Mouse (Mus musculus) natural killer cell, adult 2 months (primary cell): ENCODE results near the gene Anxa9.

Source experiments
- DNase-seq, 2 experiments: peaks; one replicate each; pipeline ENCODE4 v3.0.0; 2022; ENCODE audit warnings: low spot score in 2 of 2

The Anxa9 gene

DNA sequence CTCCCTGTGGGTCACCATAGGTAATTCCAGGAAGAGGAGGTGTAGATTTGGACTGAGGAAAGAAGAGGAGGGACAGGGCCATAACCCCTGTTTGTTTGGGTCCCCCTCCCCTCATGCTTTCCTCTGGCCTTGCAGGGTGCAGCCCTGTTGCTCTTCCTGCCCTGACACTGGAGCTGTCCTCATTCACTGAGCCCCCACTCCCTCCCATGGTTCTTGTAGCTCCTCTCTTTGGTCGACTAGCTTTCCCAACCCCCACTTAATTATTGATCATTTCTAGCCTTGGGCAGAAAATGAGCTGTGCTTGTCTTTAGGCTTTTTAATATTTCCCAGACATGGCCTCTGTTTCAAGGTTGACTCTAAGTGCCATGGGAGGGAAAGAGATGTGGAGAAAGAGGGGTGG is 22.9 kb downstream of the Anxa9 start:
- no peak for DNase-seq

DNA sequence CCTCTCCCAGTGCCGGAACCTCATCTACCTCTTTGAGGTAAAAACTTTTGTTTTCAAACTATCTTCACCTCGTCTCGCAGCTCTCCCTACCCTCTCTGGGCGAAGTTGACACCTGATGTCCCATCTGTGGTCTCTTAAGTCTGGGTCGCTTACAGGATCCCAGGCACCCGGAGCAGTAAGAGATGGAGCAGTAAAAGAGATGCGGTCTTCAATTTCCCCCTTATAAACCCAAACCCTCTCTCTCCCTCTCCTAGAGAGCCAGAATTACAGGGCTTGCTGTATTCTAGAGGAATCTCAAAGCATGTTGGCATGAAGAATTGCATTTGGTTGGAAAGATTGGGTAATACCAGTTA is 23.4 kb downstream of the Anxa9 start:
- DNase-seq: no peak

DNA sequence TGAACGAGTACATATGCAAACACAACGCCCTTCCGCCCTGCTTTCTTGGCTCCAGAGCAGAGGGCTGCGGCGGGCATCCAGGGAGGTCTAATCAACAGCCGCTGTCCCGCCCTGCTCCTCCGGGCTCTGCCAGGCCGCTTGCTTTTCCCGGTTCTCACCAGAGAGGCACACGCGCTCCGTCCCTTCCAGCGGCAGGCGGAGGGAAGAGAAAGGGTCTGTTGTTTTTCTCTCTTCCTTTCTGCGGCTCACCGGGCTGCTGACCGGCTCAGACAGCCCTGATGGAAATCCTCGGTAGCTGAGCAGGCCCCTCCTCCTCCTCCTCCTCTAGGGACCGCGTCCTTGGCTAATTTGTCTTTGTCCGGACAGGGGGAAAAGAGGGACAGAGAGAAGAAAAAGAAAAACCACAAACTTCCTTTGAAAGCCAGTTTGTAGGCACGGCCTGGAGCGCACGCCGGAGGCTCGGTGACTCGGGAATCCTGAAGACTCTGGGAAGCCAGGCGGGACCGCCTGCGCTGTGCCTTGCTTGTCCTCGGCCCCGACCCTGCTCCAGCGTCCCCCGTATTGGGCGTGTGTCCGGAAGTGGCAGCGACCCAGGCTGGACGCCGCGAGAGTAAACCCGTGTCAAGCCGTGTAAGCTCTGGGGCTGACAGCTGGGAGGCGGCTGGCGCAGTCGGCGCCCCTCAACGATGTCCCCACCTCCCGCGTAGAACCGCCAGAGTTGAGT is 23.9 kb downstream of the Anxa9 start:
- DNase-seq: peak; percentile 30 to 39

DNA sequence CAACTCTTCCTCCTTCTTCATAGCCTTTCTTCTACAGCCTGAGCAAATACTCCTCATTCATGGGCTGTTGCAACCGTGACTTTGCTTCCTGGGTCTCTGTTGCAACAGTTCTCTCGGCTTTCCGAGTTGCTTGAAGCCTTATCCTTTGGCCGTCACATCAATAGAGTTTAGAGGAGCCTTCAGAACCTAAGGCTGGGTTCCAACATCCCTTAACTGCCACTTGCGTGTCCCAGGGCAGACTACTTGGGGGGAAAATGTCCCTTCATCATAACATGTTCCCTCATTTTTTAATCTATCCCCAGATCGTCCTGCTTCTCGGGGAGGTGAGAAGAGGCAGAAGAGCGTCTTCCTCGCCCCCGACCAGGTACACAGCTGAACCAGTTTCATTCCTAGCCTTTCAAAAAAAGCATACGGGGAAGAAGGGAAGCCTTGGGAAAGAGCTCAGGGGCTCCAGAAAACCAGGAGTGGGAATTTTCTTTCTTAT is 24.6 kb downstream of the Anxa9 start:
- peak; percentile 18 to 32 for DNase-seq

DNA sequence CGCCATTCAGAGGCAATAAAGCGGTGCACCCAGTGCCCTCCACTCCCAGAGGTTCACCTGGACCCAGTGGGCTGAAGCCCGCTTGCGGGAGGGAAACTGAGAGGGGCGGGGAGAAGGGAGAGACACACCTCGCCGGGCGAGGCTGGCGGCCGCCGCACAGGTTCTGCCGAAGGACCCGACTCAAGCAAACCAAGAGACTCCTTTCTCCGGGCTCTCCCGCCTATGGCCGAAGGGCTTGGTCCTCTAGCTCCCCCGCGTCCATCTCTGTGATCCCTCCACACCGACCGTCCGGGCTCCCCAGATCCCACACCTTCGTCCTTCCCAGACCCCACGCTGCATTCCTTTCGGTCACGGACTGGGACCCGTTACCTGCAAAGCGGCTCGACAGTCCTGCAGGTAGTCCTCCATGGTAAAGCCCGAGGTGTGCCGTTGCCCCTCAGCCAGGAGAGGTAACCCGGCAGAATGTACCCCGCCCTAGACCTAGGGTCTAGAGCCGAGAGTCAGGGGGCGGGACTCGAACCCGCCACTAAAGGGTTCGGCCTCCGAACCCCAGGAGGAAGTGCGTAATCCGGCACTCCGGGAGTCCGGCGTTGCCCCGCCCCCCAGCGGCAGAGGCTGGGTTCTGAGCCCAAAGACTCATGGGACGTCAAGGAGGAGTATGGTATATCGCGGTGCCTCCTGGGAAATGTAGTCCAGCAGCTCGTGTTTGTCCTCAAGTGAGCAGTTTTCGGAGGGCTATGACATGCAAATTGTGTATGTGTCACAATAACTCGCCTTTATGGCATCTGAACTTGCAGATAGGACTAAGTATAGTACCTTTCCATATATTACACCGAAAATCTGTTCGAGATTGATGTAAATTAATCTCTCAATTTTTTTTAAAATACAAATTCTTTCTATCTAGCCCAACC is 25.5 kb downstream of the Anxa9 start, which contains the start of the genes Mindy1 and Prune1:
Mindy1 (plus strand) TSS at position 130 of the 911 bp plus-strand sequence.
Prune1 (minus strand) TSS at position 861 of the 911 bp plus-strand sequence.
- peak; percentile 97 to 98 for DNase-seq

DNA sequence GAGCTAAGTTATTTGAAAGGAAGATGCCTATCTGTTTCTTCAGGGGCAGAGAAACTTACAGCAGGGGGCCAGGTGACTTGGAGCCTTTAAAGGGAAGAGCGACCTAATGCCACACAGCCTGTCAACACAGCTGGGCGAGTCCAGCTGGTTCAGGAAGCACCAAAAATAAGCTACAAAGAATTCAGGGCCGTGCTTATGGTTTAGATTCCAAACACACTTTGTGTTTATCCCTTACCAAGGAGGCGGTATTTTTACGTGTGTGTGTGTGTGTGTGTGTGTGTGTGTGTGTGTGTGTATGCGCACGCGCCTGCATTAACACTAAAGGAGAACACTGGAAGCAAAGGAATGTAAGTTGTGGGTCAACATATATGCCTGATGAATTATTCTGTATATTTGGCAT is 26.2 kb downstream of the Anxa9 start:
- peak in 1 of 2 experiments; percentile 13 for DNase-seq

DNA sequence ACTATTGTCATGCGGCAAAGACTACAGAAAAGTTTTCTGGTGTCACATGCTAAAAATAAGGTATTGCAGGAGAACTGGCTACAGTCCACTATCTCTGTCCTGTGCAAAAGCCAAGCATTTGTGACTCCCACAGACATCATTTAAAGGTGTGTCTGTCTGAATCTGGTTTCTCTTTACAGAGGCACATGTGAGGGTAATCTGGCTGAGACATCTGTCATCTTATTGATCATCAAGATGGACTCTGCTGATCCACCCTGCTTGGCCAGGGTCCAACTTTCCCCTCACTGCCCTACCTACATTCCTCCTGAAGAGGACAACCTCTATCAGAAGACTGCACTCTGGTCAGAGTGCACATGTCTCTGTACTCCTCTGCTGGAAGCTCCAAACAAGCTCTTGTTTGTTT is 29.8 kb downstream of the Anxa9 start:
- no peak for DNase-seq

DNA sequence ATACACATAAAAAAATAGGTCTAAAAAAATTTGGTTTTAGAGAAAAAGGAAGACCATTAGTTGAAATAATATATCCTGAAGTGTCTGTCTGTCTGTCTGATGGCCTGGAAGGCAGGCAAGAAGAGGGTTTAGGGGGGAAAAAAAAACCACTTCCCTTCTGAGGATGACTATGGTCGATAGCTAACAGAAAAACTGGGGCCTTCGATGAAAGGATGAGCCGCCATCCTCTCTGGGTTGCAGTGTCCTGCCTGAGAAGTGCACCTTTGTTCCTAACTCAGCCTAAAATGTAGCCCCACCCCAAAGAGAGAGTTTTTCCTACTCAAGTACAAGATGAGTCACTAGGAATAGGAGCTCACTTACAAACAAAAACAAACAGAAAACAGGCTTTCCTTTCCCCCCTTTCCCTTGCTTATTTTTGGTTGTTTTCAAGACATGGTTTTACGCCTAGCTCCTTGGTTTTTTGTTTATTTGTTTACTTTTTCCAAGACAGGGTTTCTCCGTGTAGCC is 30.5 kb downstream of the Anxa9 start:
- no peak for DNase-seq

DNA sequence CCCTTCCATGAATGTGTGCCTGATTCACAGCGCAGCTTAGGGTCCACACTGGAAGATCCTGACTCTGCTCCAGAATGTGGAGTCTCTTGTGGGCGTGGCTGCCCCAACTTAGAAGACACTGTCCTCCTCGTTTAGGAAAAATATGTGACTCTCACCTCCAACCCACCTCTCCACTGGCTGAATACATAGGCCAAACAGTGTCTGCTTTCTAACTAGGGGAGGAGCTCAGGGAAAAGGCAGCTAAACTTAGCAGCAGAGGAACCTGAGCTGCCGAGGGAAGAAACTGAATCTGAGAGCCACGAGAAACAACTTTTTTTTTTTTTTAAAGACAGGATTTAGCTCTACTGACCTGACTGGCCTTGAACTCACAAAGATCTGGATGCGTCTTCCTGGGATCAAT is 31.8 kb downstream of the Anxa9 start:
- DNase-seq: no peak

DNA sequence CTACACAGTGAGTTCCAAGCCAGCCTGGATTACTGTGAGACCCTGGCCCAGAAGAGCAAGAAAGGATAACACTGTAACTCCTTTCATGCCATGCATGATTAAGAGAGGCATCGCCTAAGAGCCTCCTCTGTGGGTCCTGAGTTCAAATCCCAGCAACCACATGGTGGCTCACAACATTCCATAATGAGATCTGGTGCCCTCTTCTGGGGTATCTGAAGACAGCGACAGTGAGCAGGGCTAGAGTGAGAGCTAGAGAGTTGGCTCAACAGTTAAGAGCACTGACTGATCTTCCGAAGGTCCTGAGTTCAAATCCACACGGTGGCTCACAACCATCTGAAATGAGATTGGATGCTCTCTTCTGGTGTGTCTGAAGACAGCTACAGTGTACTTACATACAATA is 32.5 kb downstream of the Anxa9 start:
- no peak for DNase-seq

DNA sequence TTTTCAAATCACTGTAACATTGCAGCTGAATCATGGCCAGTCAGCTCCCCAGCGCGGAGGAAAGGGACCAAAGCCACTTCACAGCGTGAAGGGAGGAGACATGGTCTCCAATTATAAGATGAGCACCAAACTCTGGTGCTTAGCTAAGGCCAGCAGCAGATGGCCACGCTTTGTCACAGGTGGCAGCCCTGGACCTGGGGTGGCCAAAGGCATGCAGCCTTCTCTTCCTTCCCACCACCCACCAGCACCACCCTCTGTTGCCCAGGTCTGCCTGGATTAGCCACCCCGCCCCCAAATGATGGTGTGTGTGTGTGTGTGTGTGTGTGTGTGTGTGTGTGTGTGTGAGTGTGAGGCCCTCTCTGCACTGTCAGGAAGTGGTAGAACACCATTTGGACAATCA is 33.5 kb downstream of the Anxa9 start:
- no peak for DNase-seq

DNA sequence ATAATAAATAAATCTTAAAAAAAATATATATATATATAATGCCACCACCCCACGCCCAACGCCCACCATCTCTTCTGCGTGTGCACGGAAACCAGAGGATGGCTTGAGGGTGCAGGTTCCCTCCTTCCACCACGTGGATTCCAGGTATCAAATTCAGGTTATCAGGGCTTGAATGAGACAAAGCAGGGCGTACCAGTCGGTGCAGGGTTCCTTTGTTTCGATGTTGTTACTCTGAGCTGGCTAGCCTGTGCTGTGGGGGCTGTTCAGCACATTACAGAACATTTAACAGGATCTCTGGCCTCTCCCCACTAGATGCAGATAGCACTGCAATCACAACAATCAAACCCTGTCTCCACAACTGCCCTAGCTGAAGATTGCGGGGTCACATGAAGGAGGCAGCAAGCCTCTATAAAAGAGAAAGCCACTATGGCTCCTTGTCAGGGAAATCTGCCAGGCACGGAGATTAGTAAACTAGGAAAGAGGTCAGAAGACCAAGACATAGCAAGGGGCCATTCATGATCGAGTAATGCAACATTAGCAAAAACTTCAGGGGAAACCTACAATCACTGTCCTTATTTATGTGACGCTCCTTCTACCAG is 36.1 kb downstream of the Anxa9 start:
- no peak for DNase-seq

DNA sequence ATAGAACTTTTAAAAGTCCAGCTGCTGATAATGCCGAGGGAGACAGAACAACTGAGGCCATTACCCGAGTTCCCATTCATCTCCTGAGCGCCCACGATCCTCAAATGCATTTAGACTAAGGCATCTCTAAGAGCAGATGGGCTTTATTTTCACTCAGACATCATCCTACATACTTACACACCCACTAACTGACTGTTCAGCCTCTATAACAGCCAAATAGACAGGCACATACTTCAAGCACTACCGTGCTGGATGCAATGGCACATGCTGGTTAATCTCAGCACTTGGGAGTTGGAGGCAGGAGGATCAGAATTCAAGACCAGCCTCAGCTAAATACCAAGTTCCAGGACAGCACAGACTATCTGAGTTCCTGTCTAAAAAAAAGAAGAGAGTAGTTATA is 37.2 kb downstream of the Anxa9 start:
- no peak for DNase-seq

DNA sequence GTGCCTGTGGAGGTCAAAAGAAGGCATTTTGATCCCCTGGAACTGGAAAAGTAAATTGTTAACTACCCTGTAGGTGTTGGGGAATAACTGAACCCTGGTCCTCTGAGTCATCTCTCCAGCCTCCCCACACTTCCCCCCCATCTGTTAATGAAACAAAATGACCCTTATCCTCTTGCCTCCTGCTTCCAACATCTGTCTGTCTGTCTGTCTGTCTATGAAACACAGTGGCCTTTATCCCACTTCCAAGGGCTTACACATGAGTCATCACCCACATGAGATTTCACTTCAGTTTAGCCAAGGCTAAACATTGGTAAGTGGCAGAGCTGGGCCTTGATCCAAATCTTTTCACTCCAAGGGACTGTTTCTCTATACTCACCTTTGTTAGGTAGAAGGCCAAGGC is 39.1 kb downstream of the Anxa9 start:
- no peak for DNase-seq

DNA sequence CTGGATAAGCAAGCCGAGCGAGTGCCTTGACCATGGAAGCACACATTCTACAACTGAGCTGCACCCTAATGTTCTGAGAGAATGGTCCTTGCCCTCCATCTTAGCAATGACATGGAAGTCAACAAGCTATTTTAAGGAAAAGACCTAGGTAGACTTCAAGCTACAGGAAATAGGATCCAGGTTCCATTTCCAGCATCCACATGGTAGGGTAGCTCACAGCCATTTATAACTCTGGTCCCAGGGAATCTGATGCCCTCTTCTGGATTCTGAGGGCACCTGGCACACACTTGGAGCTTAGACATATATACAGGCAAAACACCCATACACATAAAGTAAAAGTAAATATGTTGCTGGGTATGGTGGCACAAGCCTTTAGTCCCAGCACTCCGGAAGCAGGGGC is 40.9 kb downstream of the Anxa9 start:
- DNase-seq: no peak

DNA sequence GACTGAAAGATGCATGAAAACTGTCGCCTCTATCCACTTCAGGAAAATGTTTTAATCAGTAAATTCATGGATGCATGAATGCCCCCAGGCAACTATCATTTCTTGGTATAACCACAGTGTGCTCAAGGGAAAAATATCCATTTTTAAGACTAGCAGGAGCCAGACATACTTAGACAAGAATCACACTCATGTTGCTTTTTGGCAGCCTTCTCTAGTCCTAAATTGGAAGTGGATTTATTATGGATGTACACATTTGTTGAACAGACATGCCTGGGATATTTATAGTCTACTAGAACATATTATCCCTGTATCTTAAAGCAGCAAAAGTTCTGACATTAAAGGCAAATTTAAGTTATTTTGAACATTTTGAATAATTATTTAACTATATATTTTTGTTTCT is 42.3 kb downstream of the Anxa9 start:
- DNase-seq: no peak

DNA sequence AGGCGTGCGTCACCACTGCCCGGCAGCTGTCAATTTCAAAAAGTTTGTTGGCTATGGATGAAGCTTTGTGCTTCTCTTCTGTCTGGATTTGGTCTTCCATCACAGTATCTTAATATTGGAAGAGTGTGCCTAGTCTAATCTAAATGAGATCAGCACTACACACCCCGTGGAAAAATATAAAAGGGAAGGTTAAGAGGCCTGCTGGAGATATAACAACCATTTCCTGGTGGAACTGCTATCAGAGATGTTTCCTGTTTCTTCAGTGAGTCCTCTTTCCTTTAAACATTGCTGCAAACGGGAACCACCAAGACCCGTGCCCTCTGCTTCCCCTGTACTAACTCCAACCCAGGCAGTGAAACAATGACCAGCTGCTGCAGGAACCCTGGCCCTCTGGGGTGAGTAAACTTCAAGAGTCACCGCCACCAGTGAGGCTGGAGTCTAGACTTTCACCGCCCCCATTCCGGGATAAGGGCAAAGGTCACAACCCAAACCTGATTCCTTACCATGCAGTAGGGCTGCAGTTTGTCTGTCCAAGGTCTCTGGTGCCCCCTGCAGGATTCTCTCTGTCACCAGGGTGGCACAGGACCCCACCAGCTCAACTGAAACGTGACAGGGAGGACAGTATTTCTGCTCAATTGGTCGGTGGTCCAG is 43.8 kb downstream of the Anxa9 start:
- DNase-seq: peak; percentile 53 to 74

DNA sequence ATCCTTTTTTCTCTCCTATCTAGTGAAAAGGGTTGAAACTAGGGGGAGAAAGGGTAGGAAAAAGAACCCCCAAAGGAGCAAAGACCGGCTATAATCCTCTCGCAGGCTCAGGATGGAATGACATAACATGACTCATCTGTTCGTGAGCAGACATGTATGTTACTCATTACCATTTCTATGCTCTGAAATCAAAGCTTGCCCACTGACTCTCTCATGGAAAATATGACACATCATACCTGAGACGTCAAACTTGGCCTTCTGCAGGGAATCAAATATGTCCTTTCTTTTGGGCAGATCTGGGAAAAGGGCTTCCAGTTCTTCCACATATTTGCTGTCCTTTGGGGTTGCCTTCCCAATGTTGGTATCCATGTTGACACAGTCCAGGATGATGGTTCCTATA is 45.0 kb downstream of the Anxa9 start:
- DNase-seq: no peak

DNA sequence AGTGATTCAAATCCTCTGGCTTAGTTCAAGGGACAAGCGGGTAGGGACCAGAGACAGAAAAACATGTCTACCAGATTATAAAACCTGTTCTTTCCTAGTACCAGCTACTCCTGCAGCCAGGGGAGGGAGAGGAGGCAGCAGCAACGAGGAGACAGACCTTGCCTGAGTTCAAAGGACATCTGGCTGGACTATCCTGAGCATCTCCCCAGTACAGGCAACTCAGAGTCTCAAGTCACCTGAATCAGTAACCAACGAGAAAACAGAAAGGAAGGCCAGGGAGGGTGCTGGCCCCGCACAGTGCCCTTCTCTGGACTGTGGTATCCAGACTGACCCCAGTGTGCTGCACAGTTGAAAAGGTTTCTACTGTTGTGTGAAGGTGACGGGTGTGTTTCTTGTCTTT is 50.0 kb downstream of the Anxa9 start:
- no peak for DNase-seq

DNA sequence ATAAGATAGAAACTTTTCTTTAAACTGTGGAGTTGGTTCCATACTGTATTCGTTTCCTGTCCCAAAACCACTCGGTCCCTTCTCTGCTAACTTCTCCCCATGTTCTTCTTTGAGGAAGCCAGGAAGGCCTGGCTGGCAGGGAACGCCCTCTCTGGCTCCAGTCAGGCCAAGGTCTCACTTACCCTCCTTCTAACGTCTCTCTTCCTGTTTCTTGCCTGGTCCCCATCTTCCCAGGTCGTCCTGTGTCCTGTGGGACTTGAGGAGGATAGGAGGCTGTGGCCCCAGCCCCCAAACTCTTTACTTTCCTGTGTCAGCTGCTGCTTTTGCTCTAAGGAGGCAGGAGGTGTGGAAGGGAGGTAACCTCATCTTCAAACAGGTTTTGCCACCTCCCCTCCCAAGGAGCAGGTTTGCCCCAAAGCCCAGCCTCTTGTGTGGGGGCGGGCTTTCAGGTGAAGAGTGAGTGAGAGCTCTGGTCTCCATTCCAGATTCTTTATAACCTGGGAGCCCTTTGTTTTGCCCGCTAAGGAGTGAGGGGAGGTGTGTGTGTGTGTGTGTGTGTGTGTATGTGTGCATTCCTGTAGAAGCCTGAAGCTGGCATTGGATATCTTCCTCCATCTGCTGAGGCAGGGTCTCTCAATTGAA is 56.1 kb downstream of the Anxa9 start, which contains the start of gene Bnipl:
Bnipl (minus strand) TSS at position 411 of the 642 bp plus-strand sequence.
- DNase-seq: no peak

DNA sequence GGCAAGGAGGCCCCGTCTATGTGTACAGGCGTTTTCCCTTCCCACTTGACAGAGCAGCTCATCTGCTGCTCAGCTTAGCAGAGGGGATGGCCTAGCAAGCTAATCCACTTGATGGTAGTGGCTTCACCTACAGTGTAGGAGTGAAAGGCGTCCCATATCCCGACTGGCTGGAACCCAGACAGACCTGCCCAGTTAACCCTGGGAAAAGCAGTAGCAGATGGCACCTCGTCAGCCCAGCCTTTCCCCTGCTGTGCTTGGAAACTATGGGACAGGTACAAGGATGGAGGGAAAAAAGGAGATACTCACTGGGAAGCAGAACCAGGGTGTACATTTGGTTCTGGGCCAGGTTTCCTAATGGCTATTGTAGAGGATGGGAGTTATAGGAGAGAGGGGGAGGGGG is 56.6 kb downstream of the Anxa9 start:
- no peak for DNase-seq
